11 mouse cellular contexts compared by ENCODE assay signal in genomic region chr8:70452196-70452966, GRCm38 (mm10). TPM values are rescaled to one million over a fixed set of nuclear protein-coding genes. Genes with fewer than 3 reads are reported as not detected.
DNase-seq lines count a peak whose midpoint lies in the region; ATAC-seq and TF ChIP-seq lines count a peak whose summit lies in the region.
"Had no signal": no experiment of that assay in that cellular context is flagged by ENCODE, and none has a peak within 500 bp of the region (broad histone marks: within the 10 kb centered on the region; RNA-seq: fewer than 3 reads in every experiment).

No protein-coding gene starts in this region.

- H3K9ac ChIP-seq in heart, embryonic 16.5 days (ENCODE audit: low read length) = no peak overlapping the region
- no peak overlapping the region for H3K9ac ChIP-seq in hindbrain, embryonic 16.5 days (ENCODE audit: low read depth, low read length)
- H3K9ac ChIP-seq: limb, embryonic 15.5 days had no signal

- TF ChIP-seq POLR2A in myocyte (IDR thresholded peaks at IDR 0.05; ENCODE audit: insufficient read length, low read depth) = no peak

- peak overlapping the region; percentile 0; the same call in 1 of the 2 replicates for H3K4me2 ChIP-seq in heart, embryonic 16.5 days (ENCODE audit: low read depth, low read length)
- H3K4me2 ChIP-seq in myocyte (ENCODE audit: low read depth) = no peak overlapping the region
- no peak overlapping the region for H3K4me2 ChIP-seq in hindbrain, embryonic 16.5 days (ENCODE audit: low read length)
- H3K4me2 ChIP-seq: limb, embryonic 15.5 days had no signal

- no peak overlapping the region for H3K27ac ChIP-seq in heart, embryonic 16.5 days (ENCODE audit: low read length)
- H3K27ac ChIP-seq in hindbrain, embryonic 16.5 days (ENCODE audit: low read depth, low read length) = no peak overlapping the region
- H3K27ac ChIP-seq: limb, embryonic 15.5 days had no signal

- H3K4me3 ChIP-seq in heart, embryonic 16.5 days (ENCODE audit: low read length) = no peak overlapping the region
- H3K4me3 ChIP-seq in megakaryocyte, embryonic 14.5 days (replicated peaks) = peak overlapping the region; percentile 71
- H3K4me3 ChIP-seq in myocyte = no peak overlapping the region
- H3K4me3 ChIP-seq in hindbrain, embryonic 16.5 days (ENCODE audit: low read length) = no peak overlapping the region
- H3K4me3 ChIP-seq: limb, embryonic 15.5 days had no signal

- no peaks in the 10 kb centered on the region for H3K9me3 ChIP-seq in heart, embryonic 16.5 days (replicated peaks; ENCODE audit: control insufficient read depth, low read length)
- no peaks in the 10 kb centered on the region for H3K9me3 ChIP-seq in megakaryocyte, embryonic 14.5 days
- no peaks in the 10 kb centered on the region for H3K9me3 ChIP-seq in hindbrain, embryonic 16.5 days (ENCODE audit: control insufficient read depth, low read length)
- H3K9me3 ChIP-seq: limb, embryonic 15.5 days had no signal

- H3K4me1 ChIP-seq in heart, embryonic 16.5 days (ENCODE audit: control insufficient read depth, insufficient read depth, low read length) = peaks cover 28% of the 10 kb centered on the region
- peaks cover 71% of the 10 kb centered on the region for H3K4me1 ChIP-seq in megakaryocyte, embryonic 14.5 days
- peaks cover 6% of the 10 kb centered on the region; the same call in 1 of the 2 replicates for H3K4me1 ChIP-seq in hindbrain, embryonic 16.5 days (ENCODE audit: control insufficient read depth, insufficient read depth, low read depth, low read length)

- peaks cover 6% of the 10 kb centered on the region for H3K79me2 ChIP-seq in myocyte (ENCODE audit: control insufficient read depth, insufficient read depth)

- WGBS in heart, embryonic 16.5 days = 45% methylated on average over 52 of the region's 52 CpGs
- 65% methylated on average over 52 of the region's 52 CpGs for WGBS in hindbrain, embryonic 16.5 days

- H3ac ChIP-seq in myocyte (ENCODE audit: control insufficient read depth, insufficient read length) = no peak overlapping the region

- no peaks in the 10 kb centered on the region for H3K27me3 ChIP-seq in heart, embryonic 16.5 days (ENCODE audit: control insufficient read depth, insufficient read depth, low read length)
- no peaks in the 10 kb centered on the region for H3K27me3 ChIP-seq in megakaryocyte, embryonic 14.5 days (replicated peaks)
- no peaks in the 10 kb centered on the region for H3K27me3 ChIP-seq in myocyte (ENCODE audit: control insufficient read depth, insufficient read depth, insufficient read length)
- H3K27me3 ChIP-seq in hindbrain, embryonic 16.5 days (replicated peaks; ENCODE audit: control insufficient read depth, insufficient read depth, low read length) = no peaks in the 10 kb centered on the region
- H3K27me3 ChIP-seq: limb, embryonic 15.5 days had no signal

- 0 out of 2 replicates have a peak, but pooled peaks have one; percentile 7 for ATAC-seq in heart, embryonic 16.5 days (replicated peaks; ENCODE audit: extremely low read depth, insufficient read depth, low FRiP score)
- ATAC-seq in megakaryocyte, adult 5-6 weeks (ENCODE audit: poor library complexity, severe bottlenecking) = no peak
- no peak for ATAC-seq in hindbrain, embryonic 16.5 days

- DNase-seq in heart, adult 8-10 months (ENCODE audit: low spot score) = no peak
- DNase-seq in brain, adult 2 months (ENCODE audit: low read depth, low spot score) = peak; percentile 81
- DNase-seq: gastrocnemius, postnatal 36 days; kidney, adult 18-20 months; lung, postnatal 36 days had no signal

- 0 out of 2 replicates have a peak, but pooled peaks cover 3% of the 10 kb centered on the region for H3K36me3 ChIP-seq in heart, embryonic 16.5 days (ENCODE audit: control insufficient read depth, insufficient read depth)
- peaks cover 99% of the 10 kb centered on the region for H3K36me3 ChIP-seq in megakaryocyte, embryonic 14.5 days (replicated peaks; ENCODE audit: low read length)
- H3K36me3 ChIP-seq in myocyte (ENCODE audit: control insufficient read depth, insufficient read depth) = no peaks in the 10 kb centered on the region
- H3K36me3 ChIP-seq in hindbrain, embryonic 16.5 days (ENCODE audit: control insufficient read depth, insufficient read depth, low read length) = peaks cover 15% of the 10 kb centered on the region

TF ChIP-seq in myocyte, 11 proteins besides CTCF, POLR2A, EP300 and RAD21:
- TF ChIP-seq REST (IDR thresholded peaks at IDR 0.05; ENCODE audit: insufficient read depth, insufficient read length) (no peak), POLR2AphosphoS2 (IDR thresholded peaks at IDR 0.05; ENCODE audit: insufficient read length, low read depth) (peak; percentile 43)

RNA-seq across cellular contexts. Expression of gene Crtc1, which starts 13.0 kb away (rescaled TPM):
- polyA plus RNA-seq in heart, embryonic 16.5 days (2015; fragmentation: Nextera tagmentation; extraction: Ambion mirVana) = 10.2 and 10.7 TPM in 2 replicates
- total RNA-seq in heart, adult 8-10 months (2022) = 1 to 10 TPM; 7.5 to 9.8 (median 7.6) TPM
- polyA plus RNA-seq in megakaryocyte, embryonic 14.5 days (2012; ENCODE audit: insufficient read depth, low replicate concordance) = 17.9 and 34.0 TPM in 2 replicates
- total RNA-seq in megakaryocyte, adult 5-6 weeks (2015) = 2.7 and 3.9 TPM in 2 replicates
- total RNA-seq in megakaryocyte, adult 5-6 weeks (2017) = 2.2 TPM in 2 replicates
- polyA plus RNA-seq in myocyte (2012; fragmentation: generic; extraction: Trizol) = 9.6 TPM
- polyA plus RNA-seq in hindbrain, embryonic 16.5 days (2015; fragmentation: Nextera tagmentation; extraction: Ambion mirVana) = 45.9 and 55.1 TPM in 2 replicates

RNA-seq across cellular contexts. Expression of gene Klhl26, which starts 24.4 kb away (rescaled TPM):
- polyA plus RNA-seq in heart, embryonic 16.5 days (2015; fragmentation: Nextera tagmentation; extraction: Ambion mirVana) = 9.9 and 12.4 TPM in 2 replicates
- total RNA-seq in heart, adult 8-10 months (2022) = 1 to 10 TPM; 8.1 to 9.3 (median 8.4) TPM
- polyA plus RNA-seq in megakaryocyte, embryonic 14.5 days (2012; ENCODE audit: insufficient read depth, low replicate concordance) = 10.3 and 19.1 TPM in 2 replicates
- 1.6 and 2.4 TPM in 2 replicates for total RNA-seq in megakaryocyte, adult 5-6 weeks (2015)
- total RNA-seq in megakaryocyte, adult 5-6 weeks (2017) = 3.6 and 5.4 TPM in 2 replicates
- polyA plus RNA-seq in myocyte (2012; fragmentation: generic; extraction: Trizol) = 32.5 TPM
- polyA plus RNA-seq in hindbrain, embryonic 16.5 days (2015; fragmentation: Nextera tagmentation; extraction: Ambion mirVana) = 36.1 and 37.5 TPM in 2 replicates

RNA-seq across cellular contexts. Expression of gene Tmem59l, which starts 34.8 kb away (rescaled TPM):
- 0.13 and 0.41 TPM in 2 replicates for polyA plus RNA-seq in heart, embryonic 16.5 days (2015; fragmentation: Nextera tagmentation; extraction: Ambion mirVana)
- not detected for total RNA-seq in heart, adult 8-10 months (2022)
- not detected in 2 replicates for polyA plus RNA-seq in megakaryocyte, embryonic 14.5 days (2012; ENCODE audit: insufficient read depth, low replicate concordance)
- total RNA-seq in megakaryocyte, adult 5-6 weeks (2015) = not detected in 2 replicates
- not detected in 2 replicates for total RNA-seq in megakaryocyte, adult 5-6 weeks (2017)
- 0.04 TPM for polyA plus RNA-seq in myocyte (2012; fragmentation: generic; extraction: Trizol)
- 164 and 190 TPM in 2 replicates for polyA plus RNA-seq in hindbrain, embryonic 16.5 days (2015; fragmentation: Nextera tagmentation; extraction: Ambion mirVana)
- total RNA-seq: gastrocnemius, postnatal 36 days had no signal

RNA-seq across cellular contexts. Expression of gene Crlf1, which starts 40.6 kb away (rescaled TPM):
- polyA plus RNA-seq in heart, embryonic 16.5 days (2015; fragmentation: Nextera tagmentation; extraction: Ambion mirVana) = 3.2 and 17.8 TPM in 2 replicates
- under 1 TPM in 2 of 4 experiments, not detected in 2; 0.57 to 0.97 TPM for total RNA-seq in heart, adult 8-10 months (2022)
- not detected in 2 replicates for polyA plus RNA-seq in megakaryocyte, embryonic 14.5 days (2012; ENCODE audit: insufficient read depth, low replicate concordance)
- total RNA-seq in megakaryocyte, adult 5-6 weeks (2015) = not detected in 2 replicates
- not detected in 2 replicates for total RNA-seq in megakaryocyte, adult 5-6 weeks (2017)
- polyA plus RNA-seq in myocyte (2012; fragmentation: generic; extraction: Trizol) = 99.1 TPM
- polyA plus RNA-seq in hindbrain, embryonic 16.5 days (2015; fragmentation: Nextera tagmentation; extraction: Ambion mirVana) = 9.3 and 15.5 TPM in 2 replicates

RNA-seq across cellular contexts. Expression of gene Rex1bd, which starts 54.2 kb away (rescaled TPM):
- polyA plus RNA-seq in heart, embryonic 16.5 days (2015; fragmentation: Nextera tagmentation; extraction: Ambion mirVana) = 122 and 129 TPM in 2 replicates
- 100 to 1,000 TPM; 118 to 133 (median 124) TPM for total RNA-seq in heart, adult 8-10 months (2022)
- 135 and 319 TPM in 2 replicates for polyA plus RNA-seq in megakaryocyte, embryonic 14.5 days (2012; ENCODE audit: insufficient read depth, low replicate concordance)
- total RNA-seq in megakaryocyte, adult 5-6 weeks (2015) = 40.4 and 47.5 TPM in 2 replicates
- 37.3 and 43.7 TPM in 2 replicates for total RNA-seq in megakaryocyte, adult 5-6 weeks (2017)
- 259 TPM for polyA plus RNA-seq in myocyte (2012; fragmentation: generic; extraction: Trizol)
- 173 and 192 TPM in 2 replicates for polyA plus RNA-seq in hindbrain, embryonic 16.5 days (2015; fragmentation: Nextera tagmentation; extraction: Ambion mirVana)

Comparison
In these comparisons a context has a peak if more than half of its experiments do, and no peak if none do; other contexts are left out.
1. RNA of gene Tmem59l, which starts 34.8 kb away (polyA plus RNA-seq): 164 to 190 TPM in hindbrain, embryonic 16.5 days; 0.13 to 0.41 TPM in heart, embryonic 16.5 days, 0.04 TPM in myocyte (single experiment) and not detected in megakaryocyte, embryonic 14.5 days; every median in the first group is over 100 times any median in the second.